Mouse (Mus musculus): ENCODE measurements around the gene Etfbkmt.

GRCm38 (mm10) chr6:149153473-149154115 lies 13.9 kb downstream of the Etfbkmt start:
- no peak for TF ChIP-seq POLR2A (IDR thresholded peaks at IDR 0.05; ENCODE audit: insufficient read depth, low read depth, low read length)
- TF ChIP-seq CTCF (IDR thresholded peaks at IDR 0.05; ENCODE audit: insufficient read depth, low read depth, low read length) = no peak

Data from olfactory bulb, adult 2 months (tissue).